Mouse (Mus musculus) hindlimb bud, embryonic 11.5 days (tissue): ENCODE results near the gene Polrmt.

Source experiments
- DNase-seq: peaks from one replicate; pipeline ENCODE4 v3.0.0-alpha.2; 2012; ENCODE audit warnings: low read depth, low spot score; ENCODE audit errors: extremely low spot score

The Polrmt gene

DNA sequence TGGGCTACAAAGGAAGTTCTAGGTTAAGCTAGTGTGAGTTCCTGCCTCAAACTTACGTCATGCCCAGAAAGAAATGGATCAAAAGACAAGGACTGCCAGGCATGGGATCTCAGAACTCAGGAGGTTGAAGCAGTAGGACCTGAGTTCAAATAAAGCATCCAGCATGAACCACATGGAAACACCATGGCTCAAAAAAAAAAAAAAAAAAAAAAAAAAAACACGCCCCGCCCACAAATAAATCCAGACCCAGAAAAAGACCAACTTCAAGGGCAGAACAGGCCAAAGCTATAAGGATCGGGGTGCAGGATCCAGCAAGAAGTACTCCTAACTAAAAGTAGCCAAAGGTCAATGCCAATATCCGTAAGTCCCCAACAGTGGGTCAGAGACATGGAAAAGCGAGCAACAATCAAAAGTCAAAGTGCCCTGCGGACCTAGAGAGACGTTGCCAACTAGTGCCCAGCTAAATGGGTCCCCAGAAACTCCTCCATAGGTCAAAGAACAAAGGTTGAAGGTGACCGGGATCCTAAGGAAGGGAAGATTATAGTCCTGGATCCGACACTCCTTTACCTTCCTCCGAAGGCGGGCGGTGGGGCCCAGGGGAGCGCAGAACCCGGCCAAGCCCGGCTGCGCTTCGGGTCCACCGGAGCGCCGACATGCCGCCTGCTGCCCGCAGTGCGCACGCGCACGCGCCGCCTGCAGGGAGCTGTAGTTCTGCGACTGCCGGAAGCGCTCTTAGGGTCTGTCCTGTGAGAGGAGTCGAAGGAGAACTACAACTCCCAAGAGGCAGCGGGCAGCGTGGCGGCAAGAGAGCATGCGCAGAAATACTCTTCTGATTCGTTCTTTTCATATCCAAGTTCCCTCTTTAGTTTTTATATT is at the start of gene Polrmt:
Gene Polrmt, minus strand, starts transcription at position 684 of the 876 bp plus-strand sequence.
- peak; percentile 96 for DNase-seq

DNA sequence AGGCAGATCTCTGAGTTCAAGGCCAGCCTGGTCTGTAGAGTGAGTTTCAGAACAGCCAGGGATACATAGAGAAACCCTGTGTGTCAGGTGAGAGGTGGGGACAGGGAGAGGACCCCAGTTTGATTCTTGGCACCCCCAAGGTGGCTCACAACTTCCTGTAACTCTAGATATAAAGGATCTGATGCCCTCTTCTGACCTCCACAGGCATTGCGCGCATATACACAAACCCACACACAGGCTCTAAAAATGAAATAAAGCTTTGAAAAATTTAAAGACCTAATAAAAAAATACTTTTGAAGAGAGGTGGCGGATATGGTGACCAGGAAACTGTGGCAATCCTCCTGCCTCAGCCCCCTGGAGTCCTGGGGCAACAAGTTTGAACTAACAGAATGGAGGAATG is 49.5 kb upstream of the Polrmt start:
- DNase-seq: no peak

DNA sequence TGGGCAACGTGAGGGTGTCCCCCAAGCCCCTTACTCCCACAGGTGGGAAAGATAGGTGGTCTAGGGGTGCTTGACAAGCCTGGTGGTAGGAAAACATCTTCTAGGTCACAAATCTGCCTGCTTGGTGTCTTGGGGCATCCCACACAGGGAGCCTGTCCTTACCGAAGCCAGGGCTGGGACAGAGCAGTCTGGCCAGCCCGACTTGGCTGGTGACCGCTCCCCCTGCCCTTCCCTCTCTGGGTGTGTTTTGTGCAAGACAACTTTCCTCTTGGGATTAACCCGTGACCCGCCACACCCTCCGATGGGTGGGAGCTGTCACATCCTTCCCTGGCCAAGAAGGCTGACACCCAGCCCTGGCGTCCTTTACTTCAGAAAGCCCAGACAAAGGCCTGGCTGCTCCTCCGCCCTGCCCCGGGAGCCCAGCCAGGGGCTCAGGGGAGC is 48.1 kb upstream of the Polrmt start:
- DNase-seq: no peak

DNA sequence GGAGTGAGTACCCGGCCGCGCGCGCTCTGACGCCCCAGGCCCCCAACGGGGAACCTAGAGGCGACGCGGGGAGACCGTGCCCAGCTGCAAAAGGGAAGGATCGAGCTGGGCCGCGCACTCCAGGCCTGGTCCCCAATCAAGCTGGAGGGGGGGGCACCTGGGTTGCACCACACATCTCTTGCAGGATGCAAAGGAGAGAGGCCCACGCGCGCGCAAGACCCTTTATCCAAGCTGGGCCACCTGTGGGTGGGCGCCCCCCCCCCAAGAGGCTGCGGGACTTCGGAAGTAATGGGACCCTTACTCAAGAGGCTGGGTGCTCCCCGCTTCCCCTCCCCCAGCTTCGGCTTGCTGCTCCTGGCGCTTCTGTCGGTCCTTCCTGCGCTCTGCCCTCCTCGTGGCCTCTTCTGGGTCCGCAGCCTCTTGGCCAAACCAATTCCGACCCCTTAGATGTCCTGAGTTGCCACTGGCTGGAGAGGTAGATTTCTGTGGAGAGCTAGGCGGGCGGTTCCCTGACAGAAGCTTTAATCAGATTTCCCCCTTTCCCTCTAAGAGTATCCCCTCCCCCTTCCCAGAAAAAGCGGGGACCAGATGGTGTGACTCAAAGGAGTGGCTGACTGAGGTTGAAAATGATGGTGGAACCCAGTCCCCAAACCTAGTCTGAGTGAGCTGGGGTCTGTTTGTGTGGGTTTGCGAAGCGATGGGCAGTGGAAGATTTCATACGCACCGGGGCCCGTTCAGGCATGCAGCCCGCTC is 47.5 kb upstream of the Polrmt start:
- no peak for DNase-seq

GRCm38 (mm10) chr10:79793051-79793737 is 46.8 kb upstream of the Polrmt start, which contains the start of gene Palm:
TSS of gene Palm (plus strand) at chr10:79793572.
- DNase-seq: no peak

DNA sequence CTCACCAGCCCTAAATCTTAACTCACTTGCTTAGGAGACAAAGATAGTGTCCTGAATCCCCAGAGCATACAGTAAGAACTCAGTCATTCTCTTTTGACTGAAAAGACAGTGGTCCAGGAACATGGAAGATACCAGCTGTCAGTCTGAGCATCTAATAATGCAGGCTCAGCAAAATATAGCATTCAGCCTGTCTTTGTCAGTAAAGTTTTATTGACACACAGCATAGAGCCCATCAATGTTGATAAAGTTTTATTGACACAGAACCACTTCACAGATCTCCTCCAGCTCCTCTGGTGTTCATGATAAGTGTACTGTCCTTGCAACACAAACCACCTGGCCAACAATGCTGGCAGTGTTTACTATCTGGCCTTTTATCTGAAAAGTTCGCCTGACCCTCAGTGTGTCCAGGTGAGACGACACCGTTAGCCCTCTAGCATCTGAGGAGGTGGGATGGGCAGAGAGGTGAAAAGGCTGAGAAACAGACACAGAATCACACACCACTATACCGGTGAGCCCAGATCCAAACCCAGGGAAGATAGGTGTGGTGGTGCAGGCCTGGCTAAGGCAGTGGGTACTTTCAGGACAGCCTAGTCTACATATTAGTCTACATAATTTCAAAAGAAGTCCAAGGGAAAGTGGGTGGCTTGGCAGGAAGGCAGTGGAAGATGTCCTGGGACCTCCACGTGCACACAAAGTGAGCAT is 46.1 kb upstream of the Polrmt start:
- DNase-seq: no peak

- no peak for DNase-seq
Observed at GRCm38 (mm10) chr10:79790861-79791260, 44.5 kb upstream of the Polrmt start, which contains the start of gene Prss57. TSS of gene Prss57 (minus strand) at chr10:79790961.

- DNase-seq: no peak
Observed at GRCm38 (mm10) chr10:79789581-79789980, 43.2 kb upstream of the Polrmt start.

GRCm38 (mm10) chr10:79788386-79789158 is 42.2 kb upstream of the Polrmt start:
- peak; percentile 63 for DNase-seq

DNA sequence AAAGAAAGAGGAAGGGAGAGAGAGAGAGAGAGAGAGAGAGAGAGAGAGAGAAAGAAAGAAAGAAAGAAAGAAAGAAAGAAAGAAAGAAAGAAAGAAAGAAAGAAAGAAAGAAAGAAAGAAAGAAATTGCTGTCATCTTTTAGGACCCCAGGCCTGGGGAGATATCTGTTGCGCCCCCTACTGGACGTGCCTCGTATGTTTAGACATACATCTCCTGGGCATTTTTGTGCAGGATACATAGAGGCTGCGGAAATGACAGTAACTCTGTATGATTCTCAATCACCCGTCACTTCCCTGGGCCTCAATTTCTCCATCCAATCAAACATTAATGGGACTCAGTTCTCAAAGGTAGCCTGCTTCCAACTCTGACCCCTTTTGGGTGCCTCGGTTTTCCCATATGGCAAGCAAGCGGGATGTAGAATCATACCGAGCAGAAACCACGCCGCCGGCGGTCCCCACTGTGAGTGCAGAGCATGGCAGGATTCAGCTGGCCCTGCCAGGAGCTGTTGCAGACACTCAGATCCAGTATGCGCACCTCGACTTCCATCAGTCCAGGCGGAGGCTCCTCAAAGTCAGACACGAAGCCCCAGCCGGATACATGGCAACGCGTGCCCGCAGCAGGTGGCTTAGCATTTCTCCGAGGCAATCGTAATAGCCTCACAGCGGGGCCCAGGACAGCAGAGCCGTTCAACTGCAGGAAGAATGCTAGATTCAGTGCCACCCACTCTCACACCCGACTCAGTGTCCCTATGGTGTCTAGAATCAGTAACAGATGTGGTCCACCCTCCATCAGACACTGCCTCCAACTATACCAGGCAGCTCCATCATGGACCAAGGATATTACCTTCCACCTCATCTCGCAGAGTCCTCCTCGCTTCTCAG is 37.8 kb upstream of the Polrmt start:
- no peak for DNase-seq

- DNase-seq: no peak
Observed at GRCm38 (mm10) chr10:79783050-79783449, 36.7 kb upstream of the Polrmt start.

DNA sequence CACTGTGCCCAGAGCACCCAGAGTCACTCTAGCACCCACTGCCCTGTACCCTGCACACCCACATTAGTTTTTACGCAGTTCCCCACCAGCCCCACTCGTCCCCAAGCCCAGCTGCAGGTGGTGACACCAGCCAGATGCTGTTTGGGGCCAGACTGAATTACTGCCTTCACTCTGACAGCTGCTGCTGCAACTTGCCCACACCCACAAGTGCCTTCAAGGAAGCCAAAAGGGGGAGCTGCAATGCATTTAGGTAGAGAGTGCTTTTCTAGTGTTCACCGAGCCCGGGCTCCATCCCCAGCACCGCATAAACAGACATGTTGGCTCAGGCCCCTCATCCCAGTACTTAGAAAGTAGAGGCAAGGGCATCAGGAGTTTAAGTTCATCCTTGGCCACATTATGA is 35.6 kb upstream of the Polrmt start:
- no peak for DNase-seq

DNA sequence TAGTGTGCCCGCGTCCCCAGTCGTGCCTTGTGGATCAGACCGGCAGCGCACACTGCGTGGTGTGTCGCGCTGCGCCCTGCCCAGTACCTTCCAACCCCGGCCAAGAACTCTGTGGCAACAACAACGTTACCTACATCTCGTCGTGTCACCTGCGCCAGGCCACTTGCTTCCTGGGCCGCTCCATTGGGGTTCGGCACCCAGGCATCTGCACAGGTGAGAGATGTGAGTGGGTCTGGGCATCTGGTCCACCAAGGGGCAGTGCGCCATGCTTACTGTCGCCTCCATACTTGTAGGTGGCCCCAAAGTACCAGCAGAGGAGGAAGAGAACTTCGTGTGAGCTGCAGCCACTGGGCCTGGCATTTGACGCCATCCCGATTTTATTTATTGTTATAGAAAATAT is 34.8 kb upstream of the Polrmt start:
- DNase-seq: no peak

DNA sequence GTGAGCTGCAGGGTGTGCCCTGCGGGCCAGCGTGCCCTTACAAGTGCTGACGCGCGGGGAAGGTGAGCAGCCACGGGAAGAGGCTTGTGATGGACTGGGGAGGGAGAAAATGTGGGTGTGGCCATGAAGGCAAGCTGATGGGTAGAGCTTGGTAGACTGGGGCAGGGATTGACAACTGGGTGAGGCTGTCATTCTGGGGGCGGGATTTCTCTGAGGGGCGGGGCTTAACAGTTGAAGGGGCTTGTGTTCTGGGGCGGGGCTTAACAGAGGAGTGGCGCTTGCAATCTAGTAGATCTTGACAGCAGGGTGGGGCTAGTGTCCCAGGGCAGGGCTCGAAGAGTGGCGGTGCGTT is 34.3 kb upstream of the Polrmt start:
- no peak for DNase-seq

DNA sequence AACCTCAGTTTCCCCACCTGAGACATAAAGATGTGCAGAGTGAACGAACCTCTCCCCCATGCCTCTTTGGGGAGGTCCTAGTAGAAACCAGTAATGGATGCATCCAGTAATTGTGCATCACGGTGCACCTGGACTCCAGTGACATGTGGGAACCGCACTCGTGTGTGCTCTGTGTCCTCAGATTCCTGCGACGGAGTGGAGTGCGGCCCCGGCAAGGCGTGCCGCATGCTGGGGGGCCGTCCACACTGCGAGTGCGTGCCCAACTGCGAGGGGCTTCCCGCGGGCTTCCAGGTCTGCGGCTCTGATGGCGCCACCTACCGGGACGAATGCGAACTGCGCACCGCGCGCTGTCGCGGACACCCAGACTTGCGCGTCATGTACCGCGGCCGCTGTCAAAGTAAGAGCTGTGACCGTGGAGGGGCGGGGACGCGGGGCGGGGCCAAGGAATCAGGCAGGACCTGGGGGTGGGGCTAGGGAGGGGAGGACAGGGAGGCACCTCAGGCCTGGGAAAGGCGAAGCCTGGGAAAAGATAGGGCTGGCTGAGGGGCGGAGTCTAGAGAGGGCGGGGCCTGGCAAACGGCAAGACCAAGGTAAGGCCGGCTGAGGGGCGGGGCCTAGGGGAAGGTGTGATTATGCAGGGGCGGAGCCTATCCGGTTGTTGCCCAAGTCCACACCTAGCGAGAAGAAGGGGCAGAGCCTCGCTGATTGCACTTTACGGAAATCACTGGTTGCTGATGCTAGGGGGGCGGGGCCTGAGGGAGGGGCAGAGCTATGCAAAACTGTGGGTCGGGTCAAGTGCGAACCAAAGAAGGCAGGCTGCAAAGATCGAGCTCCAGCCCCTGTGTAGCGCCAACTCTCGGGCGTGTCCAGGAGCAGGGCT is 33.6 kb upstream of the Polrmt start:
- DNase-seq: peak; percentile 79

DNA sequence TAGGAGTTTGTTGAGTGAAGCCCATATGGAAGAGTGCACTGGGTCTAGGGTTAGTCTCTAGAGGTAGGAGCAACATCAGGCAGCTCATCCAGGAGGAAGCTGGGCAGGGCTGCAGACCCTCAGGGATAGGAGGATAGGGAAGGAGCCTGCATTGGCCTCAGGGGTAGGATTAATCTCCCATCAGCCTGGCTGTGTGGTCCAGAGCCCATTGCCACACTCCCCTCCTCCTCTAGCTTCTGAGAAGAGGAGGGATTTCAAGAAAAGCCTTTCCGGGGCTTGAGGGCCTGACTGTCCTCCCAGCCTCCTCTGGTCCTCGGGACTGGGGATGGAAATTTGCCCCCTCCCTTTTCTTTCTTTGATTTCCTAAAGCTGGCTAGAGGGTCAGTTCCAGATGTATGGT is 32.8 kb upstream of the Polrmt start:
- no peak for DNase-seq

- DNase-seq: no peak
Observed at GRCm38 (mm10) chr10:79778006-79778405, 31.6 kb upstream of the Polrmt start.

GRCm38 (mm10) chr10:79777103-79777531 is 30.7 kb upstream of the Polrmt start, which contains the start of gene Fstl3:
TSS of gene Fstl3 (plus strand) at chr10:79777272.
- DNase-seq: no peak
